Mouse (Mus musculus): ENCODE measurements at regions not wholly inside any gene's neighbourhood (a gene's known extent, or its start where the extent isn't known, plus 50 kb on each side); places are given as distances from the start of the nearest gene placed in this dataset.

DNA sequence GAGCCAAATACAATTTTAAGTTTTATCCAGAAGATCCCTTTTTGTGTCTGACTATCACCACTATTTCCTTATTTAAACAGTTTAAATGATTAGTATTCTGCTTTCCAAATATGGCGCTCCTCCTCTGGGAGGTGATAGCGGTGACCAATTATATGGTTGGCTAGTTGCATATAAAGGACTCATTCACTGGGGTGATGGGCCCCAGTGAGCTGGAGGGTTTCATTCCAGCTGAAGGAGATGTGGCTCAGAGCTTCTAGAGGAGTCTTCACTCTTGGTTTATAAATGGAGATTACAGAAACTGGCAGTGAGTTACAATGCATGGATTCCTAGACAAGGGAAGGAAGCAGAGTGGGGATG is 50.7 kb upstream of the Gm7361 start:
- DNase-seq (ENCODE audit: extremely low spot score, low spot score), result no peak

DNA sequence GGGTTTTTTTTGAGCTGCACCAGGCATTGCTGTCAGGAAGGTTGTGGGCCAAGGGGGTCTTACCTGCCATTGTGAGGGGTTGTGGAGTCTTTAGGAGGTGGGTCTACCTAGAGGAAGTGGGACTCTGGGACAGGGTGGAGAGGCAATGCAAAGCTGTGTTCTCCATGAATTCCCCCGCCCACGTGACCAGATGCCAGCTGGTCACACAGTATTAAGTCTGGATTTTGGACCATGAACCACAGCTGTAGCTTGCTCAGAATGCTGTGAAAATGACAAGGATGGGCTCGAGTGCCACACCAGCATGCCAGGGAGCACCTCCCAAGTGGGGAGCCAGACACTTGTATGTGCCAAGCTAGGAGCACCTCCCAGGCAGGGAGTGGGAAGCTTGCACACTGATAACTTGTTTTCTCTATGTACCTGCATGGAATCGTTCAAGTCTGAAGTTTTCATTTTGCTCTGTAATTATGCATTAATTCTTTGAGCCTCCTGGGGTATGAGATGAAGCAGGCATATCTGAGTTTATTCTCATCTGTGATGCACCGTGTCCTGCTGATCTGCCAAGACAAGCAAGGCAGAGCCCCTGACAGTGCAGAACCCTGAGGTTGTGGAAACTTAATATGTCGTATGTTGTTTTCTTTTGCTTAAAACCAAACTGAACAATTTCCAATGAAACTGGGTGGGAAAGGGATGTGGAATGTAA is 51.3 kb upstream of the Gm7361 start:
- DNase-seq (ENCODE audit: extremely low spot score, low spot score), result no peak

DNA sequence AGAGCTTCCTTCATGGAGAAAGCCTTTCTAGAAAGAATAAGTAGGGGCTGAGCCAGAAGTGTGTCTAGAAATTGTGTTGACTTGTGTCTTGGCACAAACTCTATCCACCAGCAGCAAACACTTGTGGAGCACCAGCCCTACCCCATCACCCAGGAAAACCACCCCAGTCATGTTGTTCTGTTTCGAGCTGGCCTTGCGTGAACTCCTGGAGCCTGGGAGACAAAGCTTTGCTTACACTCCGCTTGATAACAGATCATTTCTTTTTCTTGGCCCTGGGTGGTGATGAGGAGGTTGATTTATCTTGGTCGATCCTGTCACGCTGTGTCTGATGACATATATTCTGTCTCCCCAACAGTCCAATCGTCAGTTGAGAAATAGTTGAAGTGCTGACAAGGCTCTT is 55.0 kb upstream of the Gm7361 start:
- no peak for DNase-seq (ENCODE audit: extremely low spot score, low spot score)

DNA sequence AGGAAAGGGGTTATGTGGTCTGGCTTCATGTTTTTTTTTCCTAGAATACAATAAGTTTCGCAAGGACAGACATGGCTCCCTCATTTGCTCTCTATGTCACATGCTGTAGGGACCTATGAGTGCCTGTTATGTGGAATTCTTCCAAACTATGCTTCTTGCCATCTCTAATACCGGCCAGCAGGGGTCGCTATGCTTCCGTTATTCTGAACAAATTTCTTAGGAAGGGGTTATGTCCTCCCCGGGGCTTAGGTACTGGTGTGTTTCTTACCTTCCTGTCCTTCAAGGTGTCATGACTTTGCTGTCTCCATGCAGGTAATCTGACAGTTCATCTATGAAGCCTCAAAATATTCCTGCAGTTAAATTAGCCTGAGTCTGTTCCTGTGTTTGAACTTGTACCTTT is 68.1 kb upstream of the Gm7361 start:
- peak; percentile 30 for DNase-seq (ENCODE audit: extremely low spot score, low spot score)

DNA sequence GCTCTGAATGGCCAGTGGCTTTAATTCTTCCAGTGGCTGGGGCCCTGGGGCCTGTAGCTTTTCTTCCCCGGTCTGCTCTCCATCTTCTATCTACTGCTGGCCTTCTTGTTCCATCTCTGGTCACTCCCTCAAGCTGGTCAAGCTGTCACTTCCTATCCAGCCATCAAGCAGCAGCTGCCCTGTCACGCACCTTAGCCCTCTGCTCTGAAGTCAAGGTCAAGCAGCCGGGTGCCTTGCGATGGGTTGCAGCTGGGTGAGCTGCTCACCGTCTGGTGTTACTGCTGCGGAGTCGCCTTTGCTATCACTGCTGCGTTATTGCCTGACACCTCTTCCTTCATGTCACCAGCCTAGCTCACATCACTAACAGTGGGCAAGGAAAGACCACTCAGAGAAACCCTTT is 66.0 kb upstream of the Gm10220 start:
- no peak for DNase-seq (ENCODE audit: extremely low spot score, low spot score)

DNA sequence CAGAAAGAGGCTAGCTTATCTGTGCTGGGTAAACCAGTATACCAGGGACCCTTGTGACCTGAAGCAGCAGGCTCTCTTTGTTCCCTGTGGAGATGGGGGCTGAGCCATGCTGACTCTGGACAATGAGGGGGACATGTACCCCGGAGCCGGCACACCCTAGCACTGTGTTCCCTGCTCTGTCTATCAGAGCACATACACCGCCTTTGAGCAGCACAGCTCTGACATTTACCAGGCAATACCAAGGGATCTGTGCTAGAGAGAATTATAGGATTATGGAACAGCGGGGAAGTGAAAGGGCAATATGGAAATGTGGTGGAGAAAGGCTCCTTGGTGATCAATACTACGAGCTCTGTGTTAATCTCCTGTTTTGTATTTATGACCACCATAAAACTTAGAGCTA is 64.2 kb upstream of the Gm10220 start:
- no peak for DNase-seq (ENCODE audit: extremely low spot score, low spot score)

DNA sequence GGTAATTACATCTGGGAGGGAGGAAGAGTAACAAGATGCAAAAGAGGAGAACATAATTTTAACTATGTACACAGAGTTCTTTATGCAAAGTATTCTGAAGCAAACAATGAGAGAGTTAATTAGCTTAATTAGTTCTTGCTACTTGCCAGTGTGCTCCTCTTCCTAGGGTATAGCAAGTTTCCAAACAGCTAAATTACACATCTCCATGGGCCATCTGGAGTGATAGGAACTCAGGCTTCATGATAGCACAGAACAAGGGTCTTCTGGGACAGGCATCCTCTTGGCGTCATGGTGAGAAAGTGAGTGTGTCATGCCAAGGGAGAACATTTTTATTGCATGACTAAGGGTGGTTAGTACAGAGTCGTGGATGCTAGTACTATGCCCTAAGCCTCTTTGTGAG is 54.8 kb upstream of the Gm10220 start:
- DNase-seq (ENCODE audit: extremely low spot score, low spot score), result no peak

DNA sequence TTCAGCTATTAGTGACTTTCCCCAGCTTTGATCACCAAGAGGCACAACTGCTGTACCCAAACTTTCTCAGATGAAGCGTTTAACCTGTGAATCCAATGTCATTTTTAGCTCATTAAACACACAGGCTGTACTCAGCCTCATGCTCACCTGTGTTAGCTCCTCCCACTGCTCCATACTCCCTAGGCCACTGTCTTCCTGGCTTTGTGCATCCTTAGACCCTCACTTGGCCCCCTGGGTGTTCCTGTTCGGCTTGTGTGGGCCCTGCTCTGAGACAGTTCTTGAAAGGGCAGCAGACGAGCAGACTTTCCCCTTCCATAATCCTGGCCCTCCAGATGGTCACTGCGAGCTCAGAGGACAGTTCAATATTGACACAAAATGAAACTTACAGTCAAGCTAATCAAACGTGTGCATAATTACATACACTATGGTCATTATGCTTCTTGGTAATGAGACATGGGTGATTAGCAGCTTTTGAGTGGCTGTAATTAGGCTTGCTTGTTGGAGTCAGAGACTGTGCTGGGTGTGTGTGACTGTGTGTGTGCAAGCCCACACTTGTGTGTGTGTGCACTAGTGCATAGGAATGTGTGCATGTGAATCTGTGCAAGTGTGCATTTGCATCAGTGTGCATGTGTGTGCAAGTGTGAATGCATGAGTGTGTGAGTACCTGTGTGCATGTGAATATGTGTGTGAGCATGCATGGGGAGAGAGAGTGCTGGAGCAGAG is 50.6 kb upstream of the Gm10220 start:
- DNase-seq (ENCODE audit: extremely low spot score, low spot score), result no peak

DNA sequence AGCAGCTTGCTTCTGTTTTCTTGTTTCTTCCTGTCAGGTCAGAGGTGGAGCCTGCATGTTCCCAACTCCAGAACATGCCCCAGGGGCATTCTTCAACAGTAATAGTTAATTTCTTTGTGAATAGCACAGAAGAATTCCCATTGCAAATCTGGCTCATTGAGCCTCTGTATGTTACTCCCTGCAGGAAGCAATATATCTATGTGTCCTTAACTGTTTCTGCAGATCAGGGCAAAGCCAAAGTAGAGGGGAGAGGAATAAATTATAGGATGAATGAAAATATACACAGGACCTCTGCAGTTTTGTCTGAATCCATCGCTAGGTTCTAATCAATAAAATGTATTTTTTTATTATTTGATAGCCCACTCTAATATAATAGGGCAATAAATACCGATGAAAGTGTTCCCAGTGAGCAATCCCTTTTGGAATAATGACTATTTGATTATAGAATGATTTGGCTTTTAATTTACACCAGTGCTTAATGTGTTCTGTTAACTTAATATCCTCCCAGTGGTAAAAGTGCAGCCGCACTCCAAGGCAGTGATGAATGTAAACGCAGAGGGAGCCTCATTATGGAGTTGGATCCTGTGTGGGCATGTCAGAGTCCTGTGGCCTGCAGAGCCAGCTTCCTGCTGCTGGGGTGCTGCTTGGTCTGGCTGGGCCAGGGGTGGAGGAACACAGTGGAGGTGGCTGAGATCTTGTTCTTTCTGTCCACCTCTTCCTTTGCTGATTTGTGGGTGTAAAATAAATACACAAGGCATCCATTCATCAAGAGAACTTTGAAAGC is 49.7 kb upstream of the Gm10220 start:
- no peak for DNase-seq (ENCODE audit: extremely low spot score, low spot score)

All from neural tube, embryonic 10.5 days (tissue).